Mouse (Mus musculus): ENCODE measurements around the gene Cabp2. TPM values are rescaled to one million over a fixed set of nuclear protein-coding genes. Genes with fewer than 3 reads are reported as not detected.
"Not testable (repeated sequence)": the region's sequence is repeated elsewhere in the genome, so short reads cannot be mapped to it uniquely, and the experiment has no call there.

The Cabp2 gene
- total RNA-seq, 2 experiments from 2014 or later: not detected

GRCm38 (mm10) chr19:4055216-4055946, 26.0 kb upstream of the Cabp2 start:
- ATAC-seq (replicated peaks; ENCODE audit: low FRiP score, poor library complexity, severe bottlenecking): no peak

GRCm38 (mm10) chr19:4055947-4056693, 25.3 kb upstream of the Cabp2 start:
- ATAC-seq (replicated peaks; ENCODE audit: low FRiP score, poor library complexity, severe bottlenecking): no peak

GRCm38 (mm10) chr19:4056727-4057126, 24.7 kb upstream of the Cabp2 start:
- ATAC-seq (replicated peaks; ENCODE audit: low FRiP score, poor library complexity, severe bottlenecking): no peak

- ATAC-seq (replicated peaks; ENCODE audit: low FRiP score, poor library complexity, severe bottlenecking): no peak
These were observed 24.0 kb upstream of the Cabp2 start for GRCm38 (mm10) chr19:4057389-4057788.

- ATAC-seq (replicated peaks; ENCODE audit: low FRiP score, poor library complexity, severe bottlenecking): no peak
These were observed 23.4 kb upstream of the Cabp2 start for GRCm38 (mm10) chr19:4057962-4058361.

GRCm38 (mm10) chr19:4058581-4058980, 22.8 kb upstream of the Cabp2 start:
- ATAC-seq (replicated peaks; ENCODE audit: low FRiP score, poor library complexity, severe bottlenecking): 0 out of 2 replicates have a peak, but pooled peaks have one; percentile 5

- peak; percentile 96 for ATAC-seq (replicated peaks; ENCODE audit: low FRiP score, poor library complexity, severe bottlenecking)
These were observed 22.2 kb upstream of the Cabp2 start, which contains the start of gene Gstp3 for GRCm38 (mm10) chr19:4059069-4059740. Gstp3 (minus strand) TSS chr19:4059569.

- not testable (repeated sequence) for ATAC-seq (replicated peaks; ENCODE audit: low FRiP score, poor library complexity, severe bottlenecking)
These were observed 21.1 kb upstream of the Cabp2 start for GRCm38 (mm10) chr19:4060044-4060898.

- no peak for ATAC-seq (replicated peaks; ENCODE audit: low FRiP score, poor library complexity, severe bottlenecking)
These were observed 20.4 kb upstream of the Cabp2 start for GRCm38 (mm10) chr19:4060899-4061465.

- not testable (repeated sequence) for ATAC-seq (replicated peaks; ENCODE audit: low FRiP score, poor library complexity, severe bottlenecking)
These were observed 18.0 kb upstream of the Cabp2 start for GRCm38 (mm10) chr19:4063357-4063756.

- not testable (repeated sequence) for ATAC-seq (replicated peaks; ENCODE audit: low FRiP score, poor library complexity, severe bottlenecking)
These were observed 16.9 kb upstream of the Cabp2 start for GRCm38 (mm10) chr19:4064501-4064900.

- no peak for ATAC-seq (replicated peaks; ENCODE audit: low FRiP score, poor library complexity, severe bottlenecking)
These were observed 15.1 kb upstream of the Cabp2 start for GRCm38 (mm10) chr19:4066280-4066679.

- no peak for ATAC-seq (replicated peaks; ENCODE audit: low FRiP score, poor library complexity, severe bottlenecking)
These were observed 14.5 kb upstream of the Cabp2 start for GRCm38 (mm10) chr19:4066877-4067276.

GRCm38 (mm10) chr19:4068242-4068641, 13.1 kb upstream of the Cabp2 start:
- ATAC-seq (replicated peaks; ENCODE audit: low FRiP score, poor library complexity, severe bottlenecking): not testable (repeated sequence)

- no peak for ATAC-seq (replicated peaks; ENCODE audit: low FRiP score, poor library complexity, severe bottlenecking)
These were observed 12.5 kb upstream of the Cabp2 start for GRCm38 (mm10) chr19:4068717-4069410.

- ATAC-seq (replicated peaks; ENCODE audit: low FRiP score, poor library complexity, severe bottlenecking): no peak
These were observed 11.1 kb upstream of the Cabp2 start for GRCm38 (mm10) chr19:4070311-4070710.

GRCm38 (mm10) chr19:4070756-4071155, 10.6 kb upstream of the Cabp2 start:
- no peak for ATAC-seq (replicated peaks; ENCODE audit: low FRiP score, poor library complexity, severe bottlenecking)

GRCm38 (mm10) chr19:4071406-4071805, 10.0 kb upstream of the Cabp2 start:
- no peak for ATAC-seq (replicated peaks; ENCODE audit: low FRiP score, poor library complexity, severe bottlenecking)

Data from erythroid progenitor cell, adult 5-6 weeks (primary cell).